Mouse (Mus musculus) small intestine, adult 2 months (tissue): ENCODE results near the gene Mthfsd. TPM values are rescaled to one million over a fixed set of nuclear protein-coding genes. Genes with fewer than 3 reads are reported as not detected.

Experiments
- H3K27ac ChIP-seq: fragments of 200-500 bp; 2 replicates; pipeline ENCODE4 v1.5.1; 2012; ENCODE audit warnings: low read depth, low read length, control low read depth, inconsistent platforms; ENCODE audit not compliant: insufficient read depth
- H3K27me3 ChIP-seq: fragments of 200-500 bp; 2 replicates; pipeline ENCODE4 v1.6.1; 2012; ENCODE audit warnings: mild to moderate bottlenecking, moderate library complexity, low read length, inconsistent platforms; ENCODE audit not compliant: control insufficient read depth, insufficient read depth
- H3K36me3 ChIP-seq: fragments of 200-500 bp; 2 replicates; pipeline ENCODE4 v1.6.1; 2012; ENCODE audit warnings: mild to moderate bottlenecking, low read length, control low read depth, inconsistent platforms; ENCODE audit not compliant: control insufficient read depth, insufficient read depth
- H3K4me1 ChIP-seq: fragments of 200-500 bp; 2 replicates; pipeline ENCODE4 v1.6.1; 2012; ENCODE audit warnings: low read length, inconsistent platforms, mixed read lengths; ENCODE audit not compliant: control insufficient read depth, insufficient read depth, insufficient read length
- H3K4me3 ChIP-seq: fragments of 200-500 bp; 2 replicates; pipeline ENCODE4 v1.5.1; 2012; ENCODE audit warnings: low read depth, mild to moderate bottlenecking, control low read depth, inconsistent platforms, low read length, moderate library complexity
- CTCF ChIP-seq: fragments of 200-500 bp; IDR thresholded peaks from 2 replicates; pipeline ENCODE4 v1.5.1; 2012; ENCODE audit warnings: low read depth, mild to moderate bottlenecking, control low read depth, inconsistent platforms, low read length, moderate library complexity, mixed read lengths; ENCODE audit not compliant: insufficient replicate concordance, insufficient read length; ENCODE audit errors: extremely low read depth
- POLR2A ChIP-seq: fragments of 200-500 bp; IDR thresholded peaks from 2 replicates; pipeline ENCODE4 v1.6.1; 2012; ENCODE audit warnings: low read depth, mild to moderate bottlenecking, control low read depth, inconsistent platforms, low read length, moderate library complexity
- WGBS: fragments of 180-500 bp; shearing (Covaris S2); methylation state at CpG from one replicate; pipeline ENCODE4 v1.1.7; 2018; 5-methylcytosine and 5-hydroxymethylcytosine counted together
- polyA plus RNA-seq: library from polyadenylated mRNA; depleted of rRNA; stranded (reverse); fragments of >200 nt; gene quantifications from 2 replicates; pipeline ENCODE4 v1.2.3, GENCODE M21; 2012

The Mthfsd gene
- polyA plus RNA-seq, 1 experiment: 23.4 TPM

DNA sequence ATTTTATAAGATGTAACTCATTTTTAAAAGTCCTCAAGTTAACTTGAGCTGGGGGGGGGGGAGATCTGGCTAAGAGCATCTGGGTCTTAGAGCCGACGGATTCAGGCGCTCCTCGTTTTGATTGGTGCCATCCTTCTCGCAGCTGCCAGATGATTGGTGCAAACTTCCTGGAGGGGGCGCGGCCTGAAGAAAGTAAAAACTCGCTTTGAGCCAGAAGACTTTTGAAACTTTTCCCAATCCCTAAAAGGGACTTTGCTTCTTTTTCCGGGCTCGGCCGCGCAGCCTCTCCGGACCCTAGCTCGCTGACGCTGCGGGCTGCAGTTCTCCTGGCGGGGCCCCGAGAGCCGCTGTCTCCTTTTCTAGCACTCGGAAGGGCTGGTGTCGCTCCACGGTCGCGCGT lies 7.8 kb upstream of the Mthfsd start, which contains the start of gene Foxc2:
Foxc2 (plus strand) TSS at position 224 of the 400 bp plus-strand sequence.
- no peaks in the 10 kb centered on the region for H3K36me3 ChIP-seq
- 2% methylated on average over 25 of the region's 25 CpGs for WGBS
- H3K4me3 ChIP-seq: peak within 1 kb of the TSS; percentile 63
- TF ChIP-seq CTCF (no peak), POLR2A (no peak; the same call in 1 of the 2 replicates)
- peaks cover 9% of the 10 kb centered on the region; the same call in 1 of the 2 replicates for H3K4me1 ChIP-seq
- H3K27ac ChIP-seq: no peak within 1 kb of the TSS
- peaks cover 67% of the 10 kb centered on the region for H3K27me3 ChIP-seq

DNA sequence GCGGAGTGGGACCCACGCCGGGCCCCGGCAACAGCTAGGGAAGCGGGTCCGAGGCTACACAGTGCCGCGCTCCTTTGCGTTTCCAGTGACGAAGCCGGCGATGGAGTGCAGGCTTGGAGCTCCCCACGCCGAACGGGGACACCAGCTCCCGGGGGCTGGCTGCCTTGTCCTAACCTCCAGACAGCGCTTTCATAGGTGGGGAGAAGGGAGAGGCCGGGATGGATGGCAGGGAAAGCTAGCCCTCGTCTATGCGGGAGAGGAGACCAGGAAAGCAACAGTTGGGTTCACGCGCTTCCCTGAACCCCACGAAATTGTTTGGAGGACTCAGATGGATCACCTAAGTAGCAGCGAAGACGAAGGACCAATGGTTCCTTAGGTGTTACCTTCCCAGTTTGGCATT lies 6.9 kb upstream of the Mthfsd start:
- H3K27me3 ChIP-seq: peaks cover 60% of the 10 kb centered on the region
- WGBS: 6% methylated on average over 25 of the region's 25 CpGs

DNA sequence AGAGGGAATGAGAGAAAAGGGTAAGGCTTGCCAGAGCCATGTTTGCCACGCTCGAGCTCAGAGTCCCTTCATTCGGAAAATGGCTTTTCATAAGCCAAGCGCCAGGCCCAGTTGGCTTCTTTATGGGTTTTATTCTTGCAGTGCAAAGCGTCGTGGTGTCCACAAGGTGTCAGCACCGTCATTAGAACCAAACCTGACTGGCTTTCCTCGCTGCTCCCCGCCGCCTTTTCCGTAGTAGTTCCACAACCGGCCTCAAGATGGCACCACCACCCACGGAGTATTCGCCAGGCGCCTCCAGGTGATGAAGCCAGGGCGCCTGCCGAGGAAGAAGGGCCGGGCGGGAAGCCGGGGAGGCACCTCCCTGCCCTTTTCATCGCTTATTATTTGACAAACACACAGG lies 5.1 kb upstream of the Mthfsd start:
- no peak overlapping the region for H3K27ac ChIP-seq
- WGBS: 2% methylated on average over 21 of the region's 21 CpGs
- H3K27me3 ChIP-seq: peaks cover 44% of the 10 kb centered on the region

More for the DNA sequence above, 6.9 kb upstream of the Mthfsd start:
- TF ChIP-seq POLR2A (no peak), CTCF (no peak)
- Histone ChIP-seq H3K36me3 (no peaks in the 10 kb centered on the region), H3K27ac (no peak overlapping the region), H3K4me1 (peaks cover 9% of the 10 kb centered on the region; the same call in 1 of the 2 replicates), H3K4me3 (no peak overlapping the region)

DNA sequence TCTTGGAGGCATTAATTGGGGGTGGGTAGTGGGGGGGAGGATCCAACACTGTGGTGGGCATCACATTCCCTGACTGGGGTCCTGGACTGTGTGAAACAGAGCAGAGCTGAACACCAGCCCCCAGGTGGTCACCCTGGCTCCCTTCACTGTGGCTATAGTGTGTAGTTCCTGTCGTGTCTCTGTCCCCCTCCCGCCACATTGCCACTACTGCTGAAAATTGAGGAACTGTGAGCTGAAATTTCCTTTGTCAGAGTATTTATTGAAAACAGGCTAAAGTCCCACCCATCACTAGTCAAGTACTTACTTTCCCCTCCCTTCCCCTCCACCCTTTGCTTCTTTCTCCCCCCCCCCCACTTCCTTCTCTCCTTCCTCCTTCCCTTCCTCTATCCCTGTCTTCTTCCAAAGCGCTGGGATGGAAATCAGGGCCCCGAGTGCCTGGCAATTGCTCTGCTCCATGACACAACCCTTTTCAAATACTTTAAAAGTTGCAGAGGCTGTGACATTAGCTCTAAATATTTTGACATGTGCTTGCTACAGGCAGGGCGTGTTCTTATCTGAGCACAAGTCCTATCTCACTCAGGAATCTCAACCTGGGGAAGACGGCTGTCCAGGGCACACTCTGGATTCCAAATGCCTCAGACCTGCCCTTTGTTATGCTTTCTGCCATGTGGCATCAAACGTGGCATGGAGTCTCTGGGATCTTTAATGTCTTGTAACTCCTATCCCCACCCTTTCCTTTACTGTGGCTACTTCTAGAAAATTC lies 3.1 kb upstream of the Mthfsd start:
- Histone ChIP-seq H3K36me3 (no peaks in the 10 kb centered on the region), H3K4me3 (no peak overlapping the region), H3K4me1 (peaks cover 8% of the 10 kb centered on the region; the same call in 1 of the 2 replicates), H3K27me3 (peaks cover 25% of the 10 kb centered on the region), H3K27ac (no peak overlapping the region)
- 35% methylated on average over 7 of the region's 7 CpGs for WGBS
- TF ChIP-seq CTCF: no peak
- no peak for TF ChIP-seq POLR2A

More for the DNA sequence above, 5.1 kb upstream of the Mthfsd start:
- Histone ChIP-seq H3K4me3 (no peak overlapping the region), H3K36me3 (no peaks in the 10 kb centered on the region), H3K4me1 (peaks cover 9% of the 10 kb centered on the region; the same call in 1 of the 2 replicates)
- no peak; the same call in 1 of the 2 replicates for TF ChIP-seq POLR2A
- peak; percentile 98; the same call in 1 of the 2 replicates for TF ChIP-seq CTCF

DNA sequence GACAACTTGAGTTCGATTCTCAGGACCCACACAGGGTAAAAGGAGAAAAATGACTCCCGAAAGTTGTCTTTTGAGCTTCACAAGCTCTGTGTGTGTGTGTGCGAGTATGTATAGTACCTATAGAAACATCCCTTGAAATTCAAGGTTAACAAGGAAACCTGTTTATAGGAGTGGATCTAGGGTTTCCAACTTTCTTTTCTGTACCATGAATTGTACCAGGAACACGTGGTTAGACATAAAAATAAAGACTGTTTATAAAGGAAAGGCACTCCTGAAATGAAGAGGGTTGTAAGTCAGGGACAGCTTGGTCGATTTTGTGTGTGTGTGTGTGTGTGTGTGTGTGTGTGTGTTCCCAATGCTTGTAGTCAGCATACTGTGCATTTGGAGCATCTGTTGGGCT lies 465 bp upstream of the Mthfsd start:
- TF ChIP-seq POLR2A (no peak), CTCF (no peak)
- peaks cover 6% of the 10 kb centered on the region; the same call in 1 of the 2 replicates for H3K4me1 ChIP-seq
- no peak overlapping the region for H3K27ac ChIP-seq
- 9% methylated on average over 5 of the region's 5 CpGs for WGBS
- H3K4me3 ChIP-seq: peak overlapping the region; percentile 82
- H3K36me3 ChIP-seq: no peaks in the 10 kb centered on the region
- H3K27me3 ChIP-seq: peaks cover 3% of the 10 kb centered on the region; the same call in 1 of the 2 replicates

DNA sequence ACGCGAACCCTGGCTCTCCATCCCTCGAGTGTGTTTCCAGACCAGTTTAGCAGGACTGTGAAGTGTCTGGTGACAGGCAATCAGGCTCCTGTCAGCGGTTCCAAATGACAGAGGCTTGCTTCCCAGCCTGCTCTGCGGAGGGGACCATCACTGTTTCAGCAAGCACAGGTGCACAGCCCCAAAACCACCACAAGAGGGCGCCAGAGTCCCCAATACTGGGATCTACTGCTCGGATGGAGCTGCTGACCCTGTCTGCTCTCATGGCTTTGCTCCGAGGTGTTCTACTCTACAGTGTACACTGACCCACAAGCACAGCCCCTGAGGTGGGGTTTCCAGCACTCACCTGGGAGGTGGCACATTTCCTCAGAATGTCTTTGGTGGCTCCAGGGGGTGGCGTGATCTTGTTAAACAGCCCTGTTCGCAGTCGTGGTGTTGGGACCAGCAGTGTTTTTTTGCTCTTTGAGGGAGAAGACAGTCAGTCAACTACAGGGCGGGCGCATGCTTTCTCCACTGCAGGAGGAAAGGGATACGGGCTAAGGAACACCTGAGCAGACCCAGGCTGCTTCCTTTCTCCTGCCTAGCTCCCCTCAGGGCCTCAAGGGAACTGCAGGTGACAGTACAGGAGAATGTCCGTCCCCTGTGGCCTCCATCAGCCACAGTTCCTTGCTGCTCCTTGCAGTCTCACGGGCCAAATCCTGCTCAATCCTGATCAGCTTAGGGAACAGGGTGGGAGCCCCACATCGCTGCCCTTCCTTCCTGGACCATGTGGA lies 4.0 kb downstream of the Mthfsd start:
- Histone ChIP-seq H3K4me1 (peaks cover 6% of the 10 kb centered on the region; the same call in 1 of the 2 replicates), H3K27me3 (no peaks in the 10 kb centered on the region), H3K4me3 (no peak overlapping the region), H3K36me3 (peaks cover 13% of the 10 kb centered on the region), H3K27ac (no peak overlapping the region)
- TF ChIP-seq POLR2A (no peak), CTCF (peak; percentile 96)
- WGBS: 57% methylated on average over 17 of the region's 17 CpGs

DNA sequence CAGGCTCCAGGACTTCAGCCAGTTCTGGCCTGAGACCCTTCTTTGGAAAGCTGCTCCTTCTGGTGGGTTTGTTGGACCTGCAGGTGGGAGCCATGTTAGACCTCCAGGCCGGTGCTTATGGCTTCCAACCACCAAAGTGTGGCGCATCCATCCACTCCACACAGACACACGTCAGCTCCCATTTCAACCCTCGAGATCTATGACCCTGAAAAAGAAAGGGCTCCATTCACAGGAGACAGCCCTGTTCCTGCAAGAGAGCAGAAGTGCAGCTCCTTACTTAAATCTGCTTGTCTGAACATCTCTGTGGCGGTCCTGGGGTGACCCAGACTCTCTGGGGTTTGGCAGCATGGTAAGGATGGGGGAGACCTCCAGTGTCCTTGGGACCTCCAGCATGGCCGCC lies 14.7 kb downstream of the Mthfsd start:
- H3K36me3 ChIP-seq: peaks cover 6% of the 10 kb centered on the region; the same call in 1 of the 2 replicates
- WGBS: 53% methylated on average over 6 of the region's 6 CpGs
- TF ChIP-seq CTCF: no peak
- TF ChIP-seq POLR2A: no peak
- H3K4me3 ChIP-seq: no peak overlapping the region
- no peak overlapping the region for H3K27ac ChIP-seq
- peaks cover 27% of the 10 kb centered on the region for H3K27me3 ChIP-seq
- peaks cover 2% of the 10 kb centered on the region for H3K4me1 ChIP-seq
